ENCODE assay signal across 12 mouse cellular contexts in genomic region chr2:29226671-29227070, GRCm38 (mm10).
"Had no signal": no experiment of that assay in that cellular context is flagged by ENCODE, and none has a peak within 500 bp of the region (broad histone marks: within the 10 kb centered on the region; RNA-seq: fewer than 3 reads in every experiment).

No protein-coding gene starts in this region.

- DNase-seq: left cerebral cortex, postnatal 4 days; liver; liver, embryonic 13.5 days; liver, postnatal 0 days; lung, adult 18-20 months; lung, adult 2 months; lung, embryonic 14.5 days; lung, postnatal 10 days; lung, postnatal 14 days; lung, postnatal 36 days; lung, postnatal 4 days; midbrain, embryonic 14.5 days had no signal
